Mouse (Mus musculus) cerebellum, adult 11 months (tissue): ENCODE data around the gene Gorab.

Source experiments
- DNase-seq: peaks from one replicate; pipeline ENCODE4 v3.0.0; 2022

Gorab gene

GRCm38 (mm10) chr1:163403498-163404126 is at the start of gene Gorab:
Gorab (minus strand) TSS chr1:163403669.
- peak; percentile 95 for DNase-seq

- no peak for DNase-seq
Measured at GRCm38 (mm10) chr1:163443832-163444231, 40.4 kb upstream of the Gorab start.

- DNase-seq, result no peak
Measured at GRCm38 (mm10) chr1:163439002-163439401, 35.5 kb upstream of the Gorab start.

GRCm38 (mm10) chr1:163423467-163424014 is 20.1 kb upstream of the Gorab start:
- no peak for DNase-seq

- no peak for DNase-seq
Measured at GRCm38 (mm10) chr1:163417191-163417590, 13.7 kb upstream of the Gorab start.

DNA sequence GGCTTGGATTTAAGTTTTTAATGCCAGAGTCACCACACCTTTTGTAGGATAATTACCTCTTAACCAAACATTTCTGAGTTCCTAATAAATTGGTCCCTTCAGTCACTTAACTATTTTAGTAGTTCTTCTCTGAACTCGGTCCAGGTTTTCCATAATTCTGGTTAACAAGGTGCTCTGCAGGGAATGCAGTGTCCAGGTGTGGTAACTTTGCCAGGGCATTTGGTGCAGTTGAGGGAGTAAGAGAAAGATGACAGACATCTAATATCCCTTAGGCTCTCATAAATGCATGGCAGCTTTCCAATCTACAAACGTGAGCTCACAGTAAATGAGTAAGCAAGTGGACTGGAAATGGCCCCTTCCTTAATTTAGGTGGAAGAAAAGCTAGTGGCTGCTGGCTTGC is 10.7 kb upstream of the Gorab start:
- no peak for DNase-seq

DNA sequence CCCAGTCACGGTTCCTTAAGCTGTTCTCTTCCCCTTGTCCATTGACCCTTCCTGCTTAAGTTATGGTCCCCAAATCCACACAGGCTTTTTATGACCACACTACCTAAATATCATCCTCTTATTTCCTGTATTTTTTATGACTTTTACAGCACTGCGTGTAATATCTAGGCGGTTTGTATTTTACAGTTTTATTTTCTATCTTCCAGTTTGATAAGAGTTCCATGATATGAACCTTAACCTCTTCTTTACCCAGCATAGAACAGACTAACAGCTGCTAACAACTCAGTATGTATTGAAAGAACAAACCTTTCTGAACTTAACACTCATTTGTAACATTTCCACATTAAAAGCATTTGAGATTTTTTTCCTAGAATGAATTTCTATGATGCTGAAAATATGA is 2.7 kb upstream of the Gorab start:
- no peak for DNase-seq

GRCm38 (mm10) chr1:163391321-163391720 is 12.1 kb downstream of the Gorab start:
- DNase-seq, result no peak

DNA sequence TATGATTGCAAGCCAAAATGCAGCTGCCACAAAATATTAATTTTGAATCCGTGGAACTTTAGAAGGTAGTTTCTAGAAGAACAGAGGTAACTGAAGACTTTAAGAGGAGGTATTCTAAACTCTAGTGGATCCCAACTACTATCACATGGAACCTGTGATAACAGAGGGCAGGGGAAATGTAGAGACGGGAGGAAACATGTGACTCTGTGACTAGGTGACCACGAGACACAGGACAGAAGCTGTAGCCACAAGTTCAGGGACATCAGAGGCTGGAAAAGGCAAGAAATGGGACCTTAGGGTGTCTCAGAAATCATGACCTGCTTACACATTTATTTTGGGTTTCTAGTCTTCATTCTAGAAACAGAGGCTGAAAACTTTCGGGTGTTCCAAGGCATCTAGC is 13.4 kb downstream of the Gorab start:
- DNase-seq, result no peak

GRCm38 (mm10) chr1:163386196-163386595 is 17.3 kb downstream of the Gorab start:
- DNase-seq, result no peak

DNA sequence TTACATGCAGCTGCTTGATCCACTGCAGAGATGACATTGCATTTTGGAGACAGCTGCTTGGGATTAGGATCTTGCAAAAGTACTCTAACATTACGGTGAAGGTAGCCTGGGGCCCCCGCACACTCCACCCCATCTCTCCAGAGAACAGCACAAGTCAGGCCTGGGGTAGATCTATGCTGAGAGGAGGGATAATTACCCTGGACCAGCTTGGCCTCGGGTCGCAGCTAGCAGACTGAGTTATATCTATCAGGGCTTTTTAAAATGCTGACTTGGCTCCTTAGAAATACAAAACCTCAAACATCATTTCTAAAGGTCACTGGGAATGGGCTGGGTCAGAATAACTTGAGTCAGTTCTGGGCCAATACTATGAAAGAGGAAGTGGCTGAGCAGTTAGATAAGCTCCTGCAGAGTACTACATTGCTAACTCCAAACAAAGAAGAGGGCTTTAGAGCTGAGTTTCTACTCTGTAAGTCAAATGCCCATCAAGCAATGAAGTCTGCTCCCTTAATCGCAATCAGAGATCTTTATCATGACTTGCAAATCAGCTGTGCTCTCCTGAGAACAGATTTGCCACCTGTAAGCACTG is 19.9 kb downstream of the Gorab start:
- no peak for DNase-seq

GRCm38 (mm10) chr1:163382048-163382719 is 21.3 kb downstream of the Gorab start:
- DNase-seq, result no peak

GRCm38 (mm10) chr1:163380591-163380990 is 22.9 kb downstream of the Gorab start:
- DNase-seq, result no peak

DNA sequence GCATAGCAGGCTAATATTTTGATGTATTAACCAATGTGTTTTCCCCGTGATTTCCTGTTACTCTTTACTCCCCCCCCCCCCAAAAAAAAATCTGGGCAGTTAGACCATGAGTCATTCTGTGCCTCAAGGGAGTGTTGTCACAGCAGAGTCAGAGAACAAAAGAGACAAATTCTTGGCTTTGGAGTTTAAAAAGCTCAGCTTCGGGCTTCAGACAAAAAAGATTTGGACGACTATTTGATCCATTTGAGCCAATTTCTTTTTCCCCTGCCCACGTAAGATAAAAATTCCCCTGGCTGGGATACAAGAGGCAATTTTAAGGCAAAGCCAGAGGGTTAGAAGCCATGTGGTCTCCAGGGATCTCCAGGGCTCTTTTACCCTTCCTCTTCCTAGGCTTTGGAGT is 23.4 kb downstream of the Gorab start:
- no peak for DNase-seq

DNA sequence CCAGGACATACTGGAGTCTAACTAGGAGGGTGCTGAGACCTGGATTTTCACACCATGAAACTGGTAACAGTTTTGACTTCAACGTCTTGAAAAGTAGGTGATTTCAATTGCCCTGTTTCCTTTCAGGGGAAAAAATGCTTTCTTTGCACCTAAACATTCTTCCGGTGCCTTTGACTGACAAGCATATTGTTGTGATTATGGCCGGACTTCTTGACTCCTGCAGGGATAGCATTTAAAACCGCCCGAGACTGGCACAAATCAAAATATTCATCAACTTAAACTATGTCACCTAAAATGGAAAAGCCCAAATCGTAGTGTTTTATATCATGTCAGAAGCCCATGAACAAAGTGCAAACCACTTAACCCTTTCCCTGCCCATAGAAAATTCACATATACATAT is 25.5 kb downstream of the Gorab start:
- no peak for DNase-seq

GRCm38 (mm10) chr1:163376818-163377581 is 26.5 kb downstream of the Gorab start:
- no peak for DNase-seq

- DNase-seq, result no peak
Measured at GRCm38 (mm10) chr1:163374455-163374854, 29.0 kb downstream of the Gorab start.

DNA sequence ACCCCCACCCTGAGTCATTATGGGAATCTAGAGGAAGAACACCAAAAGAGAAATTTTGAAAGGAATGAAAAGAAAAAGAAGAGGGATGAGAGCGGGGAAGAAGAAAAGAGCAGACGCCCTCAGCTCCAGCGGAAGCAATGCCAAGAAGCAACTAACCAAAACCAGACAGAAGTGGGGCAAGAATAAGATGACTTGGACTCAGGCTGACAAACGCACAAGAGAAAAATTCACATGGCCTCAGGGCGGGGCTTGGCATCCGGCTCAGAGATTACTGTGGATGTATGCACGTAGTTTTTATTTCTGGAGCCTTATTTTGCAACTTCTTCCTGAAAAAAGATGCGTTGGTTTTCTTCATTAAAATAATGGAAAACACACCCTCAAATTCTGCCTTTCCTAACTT is 41.3 kb downstream of the Gorab start:
- no peak for DNase-seq

GRCm38 (mm10) chr1:163361376-163361775 is 42.1 kb downstream of the Gorab start:
- no peak for DNase-seq

DNA sequence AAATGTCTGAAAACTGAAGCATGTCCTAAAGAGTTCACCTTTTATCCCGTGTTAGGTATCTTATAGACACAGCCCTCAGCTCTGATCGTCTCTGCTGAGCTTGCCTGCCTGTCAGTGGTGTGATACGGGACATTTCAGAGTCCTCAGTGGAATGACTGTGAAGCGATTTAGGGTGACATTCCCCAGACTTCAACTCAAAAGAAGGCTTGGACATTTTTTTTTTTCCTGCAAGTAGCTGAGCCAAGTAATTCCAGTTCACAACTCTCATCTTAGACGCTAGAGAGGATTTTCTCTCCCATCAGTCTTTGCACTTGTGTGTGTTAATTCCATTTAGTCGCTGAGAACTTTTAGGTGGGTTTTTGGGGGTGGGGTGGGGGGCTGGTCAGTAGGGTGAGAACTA is 42.7 kb downstream of the Gorab start:
- DNase-seq, result no peak

GRCm38 (mm10) chr1:163359521-163359920 is 43.9 kb downstream of the Gorab start:
- DNase-seq, result no peak

GRCm38 (mm10) chr1:163358165-163358564 is 45.3 kb downstream of the Gorab start:
- no peak for DNase-seq

- DNase-seq, result no peak
Measured at GRCm38 (mm10) chr1:163357733-163358132, 45.7 kb downstream of the Gorab start.
